Mouse (Mus musculus): Measurements from ENCODE around the gene Uts2b. TPM values are rescaled to one million over a fixed set of nuclear protein-coding genes. Genes with fewer than 3 reads are reported as not detected.
A peak's percentile ranks its signal among the peaks of the same experiment; 100 is the strongest.

Gene Uts2b
- polyA plus RNA-seq, 1 experiment from 2014 or later = not detected

- no peaks in the 10 kb centered on the region; the same call in 1 of the 2 replicates for H3K36me3 ChIP-seq (ENCODE audit: control insufficient read depth, insufficient read depth)
- no peak overlapping the region for H3K27ac ChIP-seq (ENCODE audit: low read length)
- no peaks in the 10 kb centered on the region for H3K9me3 ChIP-seq (replicated peaks; ENCODE audit: control insufficient read depth, low read length)
- H3K9ac ChIP-seq (ENCODE audit: low read depth, low read length) = no peak overlapping the region
- no peaks in the 10 kb centered on the region for H3K27me3 ChIP-seq (ENCODE audit: control insufficient read depth, insufficient read depth, low read depth, low read length)
- H3K4me1 ChIP-seq (ENCODE audit: control insufficient read depth, low read depth, low read length) = peaks cover 4% of the 10 kb centered on the region
- ATAC-seq (ENCODE audit: low read depth) = no peak
- WGBS (ENCODE audit: insufficient replicate concordance) = 72% methylated on average over 4 of the region's 4 CpGs
- no peak overlapping the region for H3K4me3 ChIP-seq (ENCODE audit: low read depth, low read length)
- H3K4me2 ChIP-seq (ENCODE audit: low read depth, low read length) = no peak overlapping the region
Observed at GRCm38 (mm10) chr16:27395251-27396037, 25.4 kb upstream of the Uts2b start.

DNA sequence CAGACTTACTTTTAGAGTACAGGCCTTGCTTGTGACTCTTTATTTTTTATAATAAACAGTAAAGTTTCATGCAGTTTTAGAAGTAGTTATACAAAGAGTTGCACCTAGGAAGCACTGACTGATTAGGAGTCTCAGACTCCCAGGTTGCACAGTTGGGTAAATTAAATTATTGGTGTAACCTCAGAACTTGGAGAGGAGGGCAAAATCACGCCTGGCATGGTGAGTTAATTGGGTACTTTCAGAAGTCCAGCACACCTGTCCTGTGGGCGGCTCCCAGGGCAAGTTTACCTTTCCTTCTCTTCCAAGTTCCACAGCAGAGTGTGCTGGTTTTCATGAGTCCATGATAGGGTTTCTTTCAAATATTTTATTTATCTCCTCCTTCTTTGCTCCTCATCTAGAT, 21.8 kb upstream of the Uts2b start:
- WGBS (ENCODE audit: insufficient replicate concordance) = 63% methylated on average over 2 of the region's 2 CpGs
- Histone ChIP-seq H3K4me1 (ENCODE audit: control insufficient read depth, low read depth, low read length) (peaks cover 14% of the 10 kb centered on the region), H3K9me3 (replicated peaks; ENCODE audit: control insufficient read depth, low read length) (no peaks in the 10 kb centered on the region), H3K36me3 (ENCODE audit: control insufficient read depth, insufficient read depth) (no peaks in the 10 kb centered on the region), H3K9ac (ENCODE audit: low read depth, low read length) (no peak overlapping the region), H3K4me3 (ENCODE audit: low read depth, low read length) (no peak overlapping the region), H3K27ac (ENCODE audit: low read length) (no peak overlapping the region), H3K27me3 (ENCODE audit: control insufficient read depth, insufficient read depth, low read depth, low read length) (no peaks in the 10 kb centered on the region), H3K4me2 (ENCODE audit: low read depth, low read length) (no peak overlapping the region)
- ATAC-seq (ENCODE audit: low read depth) = no peak

GRCm38 (mm10) chr16:27390306-27390705, 20.3 kb upstream of the Uts2b start:
- Histone ChIP-seq H3K4me3 (ENCODE audit: low read depth, low read length) (peak overlapping the region; percentile 79; the same call in 1 of the 2 replicates), H3K9ac (ENCODE audit: low read depth, low read length) (no peak overlapping the region), H3K36me3 (ENCODE audit: control insufficient read depth, insufficient read depth) (no peaks in the 10 kb centered on the region)

DNA sequence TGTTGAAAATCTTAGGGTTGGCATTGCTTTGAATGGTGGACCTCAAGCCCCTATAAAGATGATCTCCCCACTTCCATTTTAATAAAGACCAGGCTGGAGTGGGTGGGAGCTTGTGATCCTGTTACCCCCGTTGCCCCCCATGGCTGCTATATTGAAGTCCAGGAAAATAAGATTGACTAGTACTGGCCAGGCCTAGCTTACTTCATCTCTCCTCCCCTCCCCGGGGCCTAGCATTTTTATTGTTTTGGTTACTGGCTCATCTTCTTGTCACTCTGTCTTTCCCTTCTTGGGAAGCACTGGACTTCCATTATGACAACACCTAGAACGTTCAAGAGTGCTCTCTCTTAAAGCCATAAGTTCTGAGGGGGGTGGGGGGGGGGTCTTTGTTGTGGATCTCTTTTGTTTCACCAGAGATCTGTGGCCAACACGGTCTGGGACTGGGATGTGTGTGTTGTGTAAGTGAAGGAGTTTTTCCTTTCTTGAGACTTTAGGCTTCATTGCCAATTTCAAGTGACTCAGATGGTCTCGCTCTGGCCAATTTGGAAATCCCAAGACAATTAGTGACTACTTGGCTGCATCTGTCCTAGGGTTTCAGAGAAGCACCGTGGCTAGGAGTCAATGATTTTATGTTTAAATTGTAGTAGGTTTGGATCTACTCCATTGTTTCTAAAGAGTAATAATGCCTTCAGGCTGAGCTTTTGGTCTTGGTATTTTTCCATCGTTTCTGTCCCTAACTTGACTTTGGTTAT, 19.7 kb upstream of the Uts2b start:
- no peaks in the 10 kb centered on the region for H3K36me3 ChIP-seq (ENCODE audit: control insufficient read depth, insufficient read depth)
- no peaks in the 10 kb centered on the region for H3K27me3 ChIP-seq (ENCODE audit: control insufficient read depth, insufficient read depth, low read depth, low read length)
- peak overlapping the region; percentile 86 for H3K27ac ChIP-seq (ENCODE audit: low read length)
- H3K4me3 ChIP-seq (ENCODE audit: low read depth, low read length) = peak overlapping the region; percentile 79
- H3K4me2 ChIP-seq (ENCODE audit: low read depth, low read length) = peak overlapping the region; percentile 61
- 31% methylated on average over 7 of the region's 7 CpGs for WGBS (ENCODE audit: insufficient replicate concordance)
- peak overlapping the region; percentile 88 for H3K9ac ChIP-seq (ENCODE audit: low read depth, low read length)
- no peaks in the 10 kb centered on the region for H3K9me3 ChIP-seq (replicated peaks; ENCODE audit: control insufficient read depth, low read length)
- H3K4me1 ChIP-seq (ENCODE audit: control insufficient read depth, low read depth, low read length) = peaks cover 14% of the 10 kb centered on the region
- no peak for ATAC-seq (ENCODE audit: low read depth)

More at GRCm38 (mm10) chr16:27390306-27390705, 20.3 kb upstream of the Uts2b start:
- peaks cover 14% of the 10 kb centered on the region for H3K4me1 ChIP-seq (ENCODE audit: control insufficient read depth, low read depth, low read length)
- no peak overlapping the region for H3K27ac ChIP-seq (ENCODE audit: low read length)
- no peak for ATAC-seq (ENCODE audit: low read depth)
- H3K4me2 ChIP-seq (ENCODE audit: low read depth, low read length) = peak overlapping the region; percentile 61
- H3K9me3 ChIP-seq (replicated peaks; ENCODE audit: control insufficient read depth, low read length) = no peaks in the 10 kb centered on the region
- 82% methylated on average over 4 of the region's 4 CpGs for WGBS (ENCODE audit: insufficient replicate concordance)
- H3K27me3 ChIP-seq (ENCODE audit: control insufficient read depth, insufficient read depth, low read depth, low read length) = no peaks in the 10 kb centered on the region

- 0% methylated on average over 59 of the region's 69 CpGs for WGBS (ENCODE audit: insufficient replicate concordance)
- Histone ChIP-seq H3K36me3 (ENCODE audit: control insufficient read depth, insufficient read depth) (no peaks in the 10 kb centered on the region), H3K9ac (ENCODE audit: low read depth, low read length) (peak within 1 kb of the TSS; percentile 88), H3K27ac (ENCODE audit: low read length) (peak within 1 kb of the TSS; percentile 86), H3K9me3 (replicated peaks; ENCODE audit: control insufficient read depth, low read length) (no peaks in the 10 kb centered on the region), H3K4me2 (ENCODE audit: low read depth, low read length) (peak within 1 kb of the TSS; percentile 61), H3K4me3 (ENCODE audit: low read depth, low read length) (peak within 1 kb of the TSS; percentile 79), H3K27me3 (ENCODE audit: control insufficient read depth, insufficient read depth, low read depth, low read length) (no peaks in the 10 kb centered on the region), H3K4me1 (ENCODE audit: control insufficient read depth, low read depth, low read length) (peaks cover 14% of the 10 kb centered on the region)
- peak; percentile 91 for ATAC-seq (ENCODE audit: low read depth)
Observed at GRCm38 (mm10) chr16:27388761-27389451, 18.9 kb upstream of the Uts2b start, which contains the start of gene Ccdc50. Gene Ccdc50 (plus strand): TSS chr16:27388869.

DNA sequence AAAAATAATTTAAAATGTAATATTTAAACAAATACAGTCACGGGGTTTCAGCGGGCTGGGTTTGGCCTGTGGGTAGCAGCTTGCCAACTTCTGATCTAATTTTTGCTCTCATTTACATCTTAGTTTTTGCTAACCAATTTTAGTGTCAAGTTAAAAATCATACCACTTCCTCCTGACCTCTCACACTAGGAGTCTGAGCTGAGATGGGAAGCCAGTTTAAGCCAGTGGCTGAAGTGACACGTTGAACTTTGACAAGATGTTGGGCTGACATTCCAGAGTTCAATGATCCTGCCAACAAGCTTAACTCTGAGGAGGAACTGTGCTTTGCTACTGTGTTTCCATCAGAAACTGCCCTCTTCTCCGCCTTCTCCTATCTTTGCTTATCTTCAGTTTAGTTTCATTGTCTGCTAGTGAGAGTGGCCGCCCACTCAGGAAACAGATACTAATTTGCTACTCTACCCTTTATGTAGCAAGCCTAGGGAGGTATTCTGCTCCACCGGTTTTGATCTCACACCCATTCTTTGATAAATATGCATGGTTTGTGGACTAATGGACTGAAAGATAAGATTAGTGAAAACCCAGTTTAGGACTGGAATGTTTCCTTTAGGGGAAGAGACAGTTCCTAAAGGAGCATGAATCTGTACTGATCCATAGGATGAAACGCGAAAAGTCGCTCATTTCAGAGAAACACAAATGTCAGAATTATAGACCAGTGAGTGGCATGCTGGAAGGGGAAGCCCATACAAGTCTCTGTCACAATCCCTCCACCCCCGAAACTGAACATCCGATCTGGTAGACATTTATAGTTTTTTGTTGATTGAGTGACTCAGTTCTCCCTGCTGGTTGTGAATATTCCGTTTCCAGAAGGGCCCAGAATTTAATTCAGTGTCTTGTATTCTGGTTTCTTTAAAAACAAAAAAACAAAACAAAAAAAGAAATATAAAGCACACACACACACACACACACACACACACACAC, 17.9 kb upstream of the Uts2b start:
- no peak overlapping the region for H3K9ac ChIP-seq (ENCODE audit: low read depth, low read length)

DNA sequence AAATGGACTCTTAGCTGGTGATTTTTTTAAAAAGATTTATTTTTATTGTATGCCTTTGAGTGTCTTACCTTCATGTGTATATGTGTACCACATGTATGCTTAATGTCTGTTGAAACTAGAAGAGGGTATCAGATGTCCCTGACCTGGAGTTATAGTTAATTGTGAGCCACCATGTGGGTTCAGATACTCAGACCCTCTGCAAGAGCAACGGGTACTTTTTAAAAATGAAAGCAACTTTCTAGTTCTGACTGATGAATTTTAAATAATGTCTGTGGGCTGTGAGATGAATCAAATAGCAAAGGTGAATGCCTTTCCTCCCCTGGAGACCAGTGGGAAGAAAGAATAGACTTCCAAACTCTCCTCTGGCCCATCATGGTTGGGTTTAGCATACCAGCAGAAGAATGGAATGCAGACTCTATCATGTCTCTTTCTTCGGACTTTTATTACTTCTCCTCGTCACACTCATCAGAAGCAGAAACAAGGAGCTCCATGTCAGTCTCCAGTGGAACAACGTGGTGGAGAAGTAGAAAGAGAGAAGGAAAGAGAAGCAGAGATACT, 16.9 kb upstream of the Uts2b start:
- no peak overlapping the region for H3K4me2 ChIP-seq (ENCODE audit: low read depth, low read length)
- H3K9me3 ChIP-seq (replicated peaks; ENCODE audit: control insufficient read depth, low read length) = no peaks in the 10 kb centered on the region
- no peak for ATAC-seq (ENCODE audit: low read depth)
- peaks cover 14% of the 10 kb centered on the region for H3K4me1 ChIP-seq (ENCODE audit: control insufficient read depth, low read depth, low read length)
- no peak overlapping the region for H3K9ac ChIP-seq (ENCODE audit: low read depth, low read length)
- H3K27ac ChIP-seq (ENCODE audit: low read length) = no peak overlapping the region
- no peak overlapping the region for H3K4me3 ChIP-seq (ENCODE audit: low read depth, low read length)
- no peaks in the 10 kb centered on the region for H3K27me3 ChIP-seq (ENCODE audit: control insufficient read depth, insufficient read depth, low read depth, low read length)
- H3K36me3 ChIP-seq (ENCODE audit: control insufficient read depth, insufficient read depth) = no peaks in the 10 kb centered on the region
- 59% methylated on average over 4 of the region's 4 CpGs for WGBS (ENCODE audit: insufficient replicate concordance)

More for the DNA sequence above, 17.9 kb upstream of the Uts2b start:
- no peaks in the 10 kb centered on the region for H3K9me3 ChIP-seq (replicated peaks; ENCODE audit: control insufficient read depth, low read length)
- peak overlapping the region; percentile 66 for H3K27ac ChIP-seq (ENCODE audit: low read length)
- peak overlapping the region; percentile 61 for H3K4me2 ChIP-seq (ENCODE audit: low read depth, low read length)
- H3K36me3 ChIP-seq (ENCODE audit: control insufficient read depth, insufficient read depth) = no peaks in the 10 kb centered on the region
- 19% methylated on average over 12 of the region's 12 CpGs for WGBS (ENCODE audit: insufficient replicate concordance)
- peaks cover 14% of the 10 kb centered on the region for H3K4me1 ChIP-seq (ENCODE audit: control insufficient read depth, low read depth, low read length)
- ATAC-seq (ENCODE audit: low read depth) = peak; percentile 7; the same call in 1 of the 2 replicates
- H3K27me3 ChIP-seq (ENCODE audit: control insufficient read depth, insufficient read depth, low read depth, low read length) = no peaks in the 10 kb centered on the region
- peak overlapping the region; percentile 79 for H3K4me3 ChIP-seq (ENCODE audit: low read depth, low read length)

- no peaks in the 10 kb centered on the region for H3K27me3 ChIP-seq (ENCODE audit: control insufficient read depth, insufficient read depth, low read depth, low read length)
- no peak for ATAC-seq (ENCODE audit: low read depth)
- H3K9me3 ChIP-seq (replicated peaks; ENCODE audit: control insufficient read depth, low read length) = no peaks in the 10 kb centered on the region
- no peak overlapping the region for H3K27ac ChIP-seq (ENCODE audit: low read length)
- no peak overlapping the region for H3K9ac ChIP-seq (ENCODE audit: low read depth, low read length)
- WGBS (ENCODE audit: insufficient replicate concordance) = 65% methylated on average over 1 of the region's 1 CpGs
- H3K4me3 ChIP-seq (ENCODE audit: low read depth, low read length) = no peak overlapping the region
- peaks cover 12% of the 10 kb centered on the region for H3K4me1 ChIP-seq (ENCODE audit: control insufficient read depth, low read depth, low read length)
- H3K4me2 ChIP-seq (ENCODE audit: low read depth, low read length) = no peak overlapping the region
- no peaks in the 10 kb centered on the region for H3K36me3 ChIP-seq (ENCODE audit: control insufficient read depth, insufficient read depth)
Observed at GRCm38 (mm10) chr16:27385649-27386048, 15.6 kb upstream of the Uts2b start.

Measured in liver, embryonic 16.5 days (tissue).